Mouse (Mus musculus) megakaryocyte-erythroid progenitor cell, adult 5-6 weeks (primary cell): ENCODE measurements around the gene Vegfa. TPM values are rescaled to one million over a fixed set of nuclear protein-coding genes. Genes with fewer than 3 reads are reported as not detected.

ENCODE experiments used
- ATAC-seq: replicated peaks from 2 replicates; pipeline ENCODE4 v1.8.0; 2016; ENCODE audit warnings: mild to moderate bottlenecking, inconsistent platforms; ENCODE audit not compliant: severe bottlenecking, poor library complexity, low FRiP score, low TSS enrichment
- total RNA-seq, 2 experiments: library from RNA; stranded (forward) in 1 of 2; stranded (reverse) in 1 of 2; fragments of 200-1000, 215-1000 nt in 1 of 2; fragments of >200 nt in 1 of 2; fragmentation: Nextera tagmentation in 1 of 2; gene quantifications; 2 replicates each; pipeline ENCODE4 v1.2.3; 2014 to 2017

Gene Vegfa
- total RNA-seq, 2 experiments from 2014 or later: 12.5 to 17.2 TPM

- ATAC-seq: no peak
Observed at GRCm38 (mm10) chr17:45969596-45969995, 62.6 kb downstream of the Vegfa start.

GRCm38 (mm10) chr17:45968341-45968740 lies 63.8 kb downstream of the Vegfa start:
- ATAC-seq: no peak

Other genes starting within 250 kb of the Vegfa start
- gene Mrps18a, start 78.6 kb upstream of the Vegfa start, total RNA-seq (2014; fragmentation: Nextera tagmentation): 67.8 and 89.9 TPM in 2 replicates
- 39.1 and 50.0 TPM in 2 replicates for gene Mrps18a, start 78.6 kb upstream of the Vegfa start, total RNA-seq (2017)
- 4.3 TPM in 1 of 2 replicates, not detected in the other for gene Rsph9, start 111.8 kb upstream of the Vegfa start, total RNA-seq (2014; fragmentation: Nextera tagmentation)
- not detected in 2 replicates for gene Rsph9, start 111.8 kb upstream of the Vegfa start, total RNA-seq (2017)
- 15.4 and 16.1 TPM in 2 replicates for gene Mad2l1bp, start 121.2 kb upstream of the Vegfa start, total RNA-seq (2014; fragmentation: Nextera tagmentation)
- gene Mad2l1bp, start 121.2 kb upstream of the Vegfa start, total RNA-seq (2017): 8.0 and 9.7 TPM in 2 replicates
- 47.9 and 52.5 TPM in 2 replicates for gene Gtpbp2, start 128.7 kb upstream of the Vegfa start, total RNA-seq (2014; fragmentation: Nextera tagmentation)
- 23.7 and 24.6 TPM in 2 replicates for gene Gtpbp2, start 128.7 kb upstream of the Vegfa start, total RNA-seq (2017)
- 19.9 and 27.9 TPM in 2 replicates for gene Polh, start 170.3 kb upstream of the Vegfa start, total RNA-seq (2014; fragmentation: Nextera tagmentation)
- 22.5 and 30.3 TPM in 2 replicates for gene Polh, start 170.3 kb upstream of the Vegfa start, total RNA-seq (2017)
- 58.7 and 74.9 TPM in 2 replicates for gene Xpo5, start 170.4 kb upstream of the Vegfa start, total RNA-seq (2014; fragmentation: Nextera tagmentation)
- gene Xpo5, start 170.4 kb upstream of the Vegfa start, total RNA-seq (2017): 74.0 and 81.7 TPM in 2 replicates
- gene Polr1c, start 215.7 kb upstream of the Vegfa start, total RNA-seq (2014; fragmentation: Nextera tagmentation): 82.6 and 131 TPM in 2 replicates
- 54.1 and 89.4 TPM in 2 replicates for gene Polr1c, start 215.7 kb upstream of the Vegfa start, total RNA-seq (2017)
- gene Yipf3, start 215.7 kb upstream of the Vegfa start, total RNA-seq (2014; fragmentation: Nextera tagmentation): 65.9 and 69.9 TPM in 2 replicates
- 32.9 and 38.5 TPM in 2 replicates for gene Yipf3, start 215.7 kb upstream of the Vegfa start, total RNA-seq (2017)
- 0.66 and 2.7 TPM in 2 replicates for gene Lrrc73, start 221.2 kb upstream of the Vegfa start, total RNA-seq (2014; fragmentation: Nextera tagmentation)
- 0.38 TPM in 1 of 2 replicates, not detected in the other for gene Lrrc73, start 221.2 kb upstream of the Vegfa start, total RNA-seq (2017)